Mouse (Mus musculus): ENCODE measurements around the gene Ntng2. TPM values are rescaled to one million over a fixed set of nuclear protein-coding genes. Genes with fewer than 3 reads are reported as not detected.
A peak's percentile ranks its signal among the peaks of the same experiment; 100 is the strongest.

The Ntng2 gene
- polyA plus RNA-seq, 1 experiment from 2014 or later = 3.5 TPM

GRCm38 (mm10) chr2:29223591-29224262, 29.1 kb downstream of the Ntng2 start:
- H3K9ac ChIP-seq (ENCODE audit: low read depth, low read length) = no peak overlapping the region
- WGBS = 43% methylated on average over 7 of the region's 7 CpGs
- H3K4me2 ChIP-seq (ENCODE audit: low read length) = no peak overlapping the region
- no peaks in the 10 kb centered on the region for H3K4me1 ChIP-seq (ENCODE audit: control insufficient read depth, insufficient read depth, low read depth, low read length)
- H3K36me3 ChIP-seq (ENCODE audit: control insufficient read depth, insufficient read depth, low read length) = no peaks in the 10 kb centered on the region
- no peak overlapping the region for H3K4me3 ChIP-seq (ENCODE audit: low read length)
- H3K27ac ChIP-seq (ENCODE audit: low read depth, low read length) = no peak overlapping the region
- no peaks in the 10 kb centered on the region for H3K27me3 ChIP-seq (replicated peaks; ENCODE audit: control insufficient read depth, insufficient read depth, low read length)
- no peaks in the 10 kb centered on the region for H3K9me3 ChIP-seq (ENCODE audit: control insufficient read depth, low read length)
- no peak for ATAC-seq

- peaks cover 4% of the 10 kb centered on the region; the same call in 1 of the 2 replicates for H3K4me1 ChIP-seq (ENCODE audit: control insufficient read depth, insufficient read depth, low read depth, low read length)
- no peak overlapping the region for H3K4me2 ChIP-seq (ENCODE audit: low read length)
- no peaks in the 10 kb centered on the region for H3K36me3 ChIP-seq (ENCODE audit: control insufficient read depth, insufficient read depth, low read length)
- no peak for ATAC-seq
- no peaks in the 10 kb centered on the region for H3K27me3 ChIP-seq (replicated peaks; ENCODE audit: control insufficient read depth, insufficient read depth, low read length)
- no peak overlapping the region for H3K4me3 ChIP-seq (ENCODE audit: low read length)
- H3K9ac ChIP-seq (ENCODE audit: low read depth, low read length) = no peak overlapping the region
- 9% methylated on average over 4 of the region's 4 CpGs for WGBS
- H3K27ac ChIP-seq (ENCODE audit: low read depth, low read length) = no peak overlapping the region
- H3K9me3 ChIP-seq (ENCODE audit: control insufficient read depth, low read length) = no peaks in the 10 kb centered on the region
Measured at GRCm38 (mm10) chr2:29222302-29222701, 30.5 kb downstream of the Ntng2 start.

GRCm38 (mm10) chr2:29218831-29219230, 34.0 kb downstream of the Ntng2 start:
- Histone ChIP-seq H3K4me3 (ENCODE audit: low read length) (no peak overlapping the region), H3K4me1 (ENCODE audit: control insufficient read depth, insufficient read depth, low read depth, low read length) (peaks cover 4% of the 10 kb centered on the region; the same call in 1 of the 2 replicates), H3K27me3 (replicated peaks; ENCODE audit: control insufficient read depth, insufficient read depth, low read length) (no peaks in the 10 kb centered on the region), H3K36me3 (ENCODE audit: control insufficient read depth, insufficient read depth, low read length) (no peaks in the 10 kb centered on the region), H3K9ac (ENCODE audit: low read depth, low read length) (no peak overlapping the region), H3K9me3 (ENCODE audit: control insufficient read depth, low read length) (no peaks in the 10 kb centered on the region), H3K27ac (ENCODE audit: low read depth, low read length) (no peak overlapping the region), H3K4me2 (ENCODE audit: low read length) (no peak overlapping the region)
- 91% methylated on average over 5 of the region's 5 CpGs for WGBS
- no peak for ATAC-seq

DNA sequence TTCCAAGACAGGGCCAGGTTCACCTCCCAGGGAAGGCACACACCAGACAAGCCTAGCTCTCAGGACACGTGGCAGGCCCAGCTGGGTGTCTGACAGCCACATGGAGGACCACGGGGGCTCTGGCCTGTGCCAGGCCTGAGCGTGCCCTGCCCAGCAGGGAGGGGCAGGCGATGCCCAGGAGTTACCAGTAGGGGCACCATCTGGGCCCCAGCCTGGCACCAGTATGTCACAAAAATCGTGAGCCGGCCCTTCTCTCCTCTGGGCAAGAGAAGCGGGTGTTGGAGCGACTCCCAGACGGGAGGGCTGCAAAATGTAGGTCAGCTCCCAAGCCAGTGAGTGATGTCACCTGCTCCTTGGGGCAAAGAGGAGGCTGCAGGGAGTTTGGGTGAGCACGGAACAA, 34.9 kb downstream of the Ntng2 start:
- Histone ChIP-seq H3K4me1 (ENCODE audit: control insufficient read depth, insufficient read depth, low read depth, low read length) (peaks cover 4% of the 10 kb centered on the region; the same call in 1 of the 2 replicates), H3K36me3 (ENCODE audit: control insufficient read depth, insufficient read depth, low read length) (no peaks in the 10 kb centered on the region), H3K27me3 (replicated peaks; ENCODE audit: control insufficient read depth, insufficient read depth, low read length) (no peaks in the 10 kb centered on the region), H3K27ac (ENCODE audit: low read depth, low read length) (no peak overlapping the region), H3K9ac (ENCODE audit: low read depth, low read length) (no peak overlapping the region), H3K9me3 (ENCODE audit: control insufficient read depth, low read length) (no peaks in the 10 kb centered on the region), H3K4me3 (ENCODE audit: low read length) (no peak overlapping the region), H3K4me2 (ENCODE audit: low read length) (no peak overlapping the region)
- ATAC-seq = peak; percentile 88
- WGBS = 42% methylated on average over 10 of the region's 10 CpGs

DNA sequence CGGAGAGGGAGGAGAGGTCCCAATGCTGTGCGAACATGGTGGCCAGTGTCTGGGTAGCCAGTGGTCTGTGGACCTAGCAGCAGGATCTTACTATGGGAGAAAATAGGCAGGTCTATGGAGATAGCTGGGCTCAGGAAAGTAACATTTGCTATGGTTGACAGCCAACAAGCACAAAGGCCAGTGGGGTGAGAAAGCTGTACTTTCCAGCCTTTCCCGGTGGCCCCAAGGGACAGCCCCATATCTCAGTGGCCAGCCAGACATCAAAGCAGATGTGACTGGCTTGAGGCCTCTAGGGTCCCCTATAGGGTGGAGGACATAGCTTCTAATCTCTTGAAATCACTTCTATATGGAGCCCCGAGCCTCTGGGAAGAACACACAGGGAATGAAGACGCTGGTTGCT, 35.8 kb downstream of the Ntng2 start:
- no peak for ATAC-seq

GRCm38 (mm10) chr2:29216286-29217012, 36.4 kb downstream of the Ntng2 start:
- peaks cover 4% of the 10 kb centered on the region; the same call in 1 of the 2 replicates for H3K4me1 ChIP-seq (ENCODE audit: control insufficient read depth, insufficient read depth, low read depth, low read length)
- H3K27me3 ChIP-seq (replicated peaks; ENCODE audit: control insufficient read depth, insufficient read depth, low read length) = no peaks in the 10 kb centered on the region
- no peak overlapping the region for H3K4me3 ChIP-seq (ENCODE audit: low read length)
- no peaks in the 10 kb centered on the region for H3K9me3 ChIP-seq (ENCODE audit: control insufficient read depth, low read length)
- H3K4me2 ChIP-seq (ENCODE audit: low read length) = no peak overlapping the region
- H3K9ac ChIP-seq (ENCODE audit: low read depth, low read length) = no peak overlapping the region
- 53% methylated on average over 8 of the region's 8 CpGs for WGBS
- no peak overlapping the region for H3K27ac ChIP-seq (ENCODE audit: low read depth, low read length)
- H3K36me3 ChIP-seq (ENCODE audit: control insufficient read depth, insufficient read depth, low read length) = no peaks in the 10 kb centered on the region
- no peak for ATAC-seq

More for the DNA sequence above, 35.8 kb downstream of the Ntng2 start:
- no peak overlapping the region for H3K4me2 ChIP-seq (ENCODE audit: low read length)
- no peaks in the 10 kb centered on the region for H3K27me3 ChIP-seq (replicated peaks; ENCODE audit: control insufficient read depth, insufficient read depth, low read length)
- H3K36me3 ChIP-seq (ENCODE audit: control insufficient read depth, insufficient read depth, low read length) = no peaks in the 10 kb centered on the region
- 82% methylated on average over 5 of the region's 5 CpGs for WGBS
- no peak overlapping the region for H3K4me3 ChIP-seq (ENCODE audit: low read length)
- H3K9ac ChIP-seq (ENCODE audit: low read depth, low read length) = no peak overlapping the region
- H3K4me1 ChIP-seq (ENCODE audit: control insufficient read depth, insufficient read depth, low read depth, low read length) = peaks cover 4% of the 10 kb centered on the region; the same call in 1 of the 2 replicates
- no peak overlapping the region for H3K27ac ChIP-seq (ENCODE audit: low read depth, low read length)
- H3K9me3 ChIP-seq (ENCODE audit: control insufficient read depth, low read length) = no peaks in the 10 kb centered on the region

GRCm38 (mm10) chr2:29206156-29206555, 46.6 kb downstream of the Ntng2 start:
- Histone ChIP-seq H3K27ac (ENCODE audit: low read depth, low read length) (no peak overlapping the region), H3K9me3 (ENCODE audit: control insufficient read depth, low read length) (no peaks in the 10 kb centered on the region), H3K4me1 (ENCODE audit: control insufficient read depth, insufficient read depth, low read depth, low read length) (no peaks in the 10 kb centered on the region), H3K36me3 (ENCODE audit: control insufficient read depth, insufficient read depth, low read length) (no peaks in the 10 kb centered on the region), H3K4me3 (ENCODE audit: low read length) (no peak overlapping the region), H3K27me3 (replicated peaks; ENCODE audit: control insufficient read depth, insufficient read depth, low read length) (no peaks in the 10 kb centered on the region), H3K9ac (ENCODE audit: low read depth, low read length) (no peak overlapping the region; the same call in 1 of the 2 replicates), H3K4me2 (ENCODE audit: low read length) (no peak overlapping the region)
- ATAC-seq = no peak
- 15% methylated on average over 8 of the region's 8 CpGs for WGBS

GRCm38 (mm10) chr2:29201223-29201955, 51.4 kb downstream of the Ntng2 start:
- Histone ChIP-seq H3K27ac (ENCODE audit: low read depth, low read length) (no peak overlapping the region), H3K4me3 (ENCODE audit: low read length) (no peak overlapping the region), H3K4me2 (ENCODE audit: low read length) (no peak overlapping the region), H3K27me3 (replicated peaks; ENCODE audit: control insufficient read depth, insufficient read depth, low read length) (peaks cover 5% of the 10 kb centered on the region; the same call in 1 of the 2 replicates), H3K9me3 (ENCODE audit: control insufficient read depth, low read length) (no peaks in the 10 kb centered on the region), H3K36me3 (ENCODE audit: control insufficient read depth, insufficient read depth, low read length) (no peaks in the 10 kb centered on the region), H3K9ac (ENCODE audit: low read depth, low read length) (no peak overlapping the region), H3K4me1 (ENCODE audit: control insufficient read depth, insufficient read depth, low read depth, low read length) (no peaks in the 10 kb centered on the region)
- no peak for ATAC-seq
- WGBS = 44% methylated on average over 11 of the region's 11 CpGs

GRCm38 (mm10) chr2:29199909-29200308, 52.9 kb downstream of the Ntng2 start:
- H3K36me3 ChIP-seq (ENCODE audit: control insufficient read depth, insufficient read depth, low read length) = no peaks in the 10 kb centered on the region
- H3K9me3 ChIP-seq (ENCODE audit: control insufficient read depth, low read length) = no peaks in the 10 kb centered on the region
- no peak overlapping the region for H3K9ac ChIP-seq (ENCODE audit: low read depth, low read length)
- H3K27ac ChIP-seq (ENCODE audit: low read depth, low read length) = no peak overlapping the region
- no peak overlapping the region for H3K4me3 ChIP-seq (ENCODE audit: low read length)
- ATAC-seq = no peak
- WGBS = 1% methylated on average over 3 of the region's 3 CpGs
- peaks cover 12% of the 10 kb centered on the region for H3K27me3 ChIP-seq (replicated peaks; ENCODE audit: control insufficient read depth, insufficient read depth, low read length)
- peaks cover 5% of the 10 kb centered on the region for H3K4me1 ChIP-seq (ENCODE audit: control insufficient read depth, insufficient read depth, low read depth, low read length)
- H3K4me2 ChIP-seq (ENCODE audit: low read length) = no peak overlapping the region
